In genomic region chr17:28036813-28037756, GRCm38 (mm10) we compare ENCODE assay signal across 11 mouse cellular contexts. TPM values are rescaled to one million over a fixed set of nuclear protein-coding genes. Genes with fewer than 3 reads are reported as not detected.
DNase-seq lines count a peak whose midpoint lies in the region; ATAC-seq lines count a peak whose summit lies in the region.
"Had no signal": no experiment of that assay in that cellular context is flagged by ENCODE, and none has a peak within 500 bp of the region (broad histone marks: within the 10 kb centered on the region; RNA-seq: fewer than 3 reads in every experiment).

No protein-coding gene starts in this region.

- peaks cover 9% of the 10 kb centered on the region; the same call in 1 of the 2 replicates for H3K36me3 ChIP-seq in kidney, embryonic 14.5 days (ENCODE audit: control insufficient read depth, insufficient read depth, low read length)
- peaks cover 35% of the 10 kb centered on the region for H3K36me3 ChIP-seq in embryonic facial prominence, embryonic 13.5 days
- peaks cover 7% of the 10 kb centered on the region; the same call in 1 of the 2 replicates for H3K36me3 ChIP-seq in hindbrain, embryonic 14.5 days (replicated peaks; ENCODE audit: control insufficient read depth, insufficient read depth)
- no peaks in the 10 kb centered on the region for H3K36me3 ChIP-seq in midbrain, embryonic 15.5 days (replicated peaks)

- H3K4me2 ChIP-seq in kidney, embryonic 14.5 days (replicated peaks; ENCODE audit: low read depth, low read length), result no peak overlapping the region
- H3K4me2 ChIP-seq in embryonic facial prominence, embryonic 13.5 days, result no peak overlapping the region
- H3K4me2 ChIP-seq in hindbrain, embryonic 14.5 days (replicated peaks), result no peak overlapping the region
- no peak overlapping the region for H3K4me2 ChIP-seq in midbrain, embryonic 15.5 days
- H3K4me2 ChIP-seq: kidney, embryonic 15.5 days; stomach, embryonic 15.5 days had no signal

- no peak overlapping the region for H3K9ac ChIP-seq in kidney, embryonic 14.5 days (ENCODE audit: low read depth, low read length)
- H3K9ac ChIP-seq in embryonic facial prominence, embryonic 13.5 days, result peak overlapping the region; percentile 32; the same call in 1 of the 2 replicates
- peak overlapping the region; percentile 6; the same call in 1 of the 2 replicates for H3K9ac ChIP-seq in hindbrain, embryonic 14.5 days
- H3K9ac ChIP-seq in midbrain, embryonic 15.5 days, result no peak overlapping the region
- H3K9ac ChIP-seq: kidney, embryonic 15.5 days; stomach, embryonic 15.5 days had no signal

- H3K9me3 ChIP-seq in kidney, embryonic 14.5 days (ENCODE audit: control insufficient read depth, low read length), result no peaks in the 10 kb centered on the region
- no peaks in the 10 kb centered on the region for H3K9me3 ChIP-seq in embryonic facial prominence, embryonic 13.5 days
- no peaks in the 10 kb centered on the region for H3K9me3 ChIP-seq in hindbrain, embryonic 14.5 days (ENCODE audit: control insufficient read depth, low read length)
- H3K9me3 ChIP-seq in midbrain, embryonic 15.5 days, result no peaks in the 10 kb centered on the region
- H3K9me3 ChIP-seq: G1E; kidney, embryonic 15.5 days; stomach, embryonic 15.5 days had no signal

- no peak overlapping the region for H3K27ac ChIP-seq in kidney, embryonic 14.5 days (ENCODE audit: low read depth, low read length)
- no peak overlapping the region for H3K27ac ChIP-seq in embryonic facial prominence, embryonic 13.5 days
- H3K27ac ChIP-seq in hindbrain, embryonic 14.5 days, result peak overlapping the region; percentile 71
- peak overlapping the region; percentile 64 for H3K27ac ChIP-seq in midbrain, embryonic 15.5 days
- H3K27ac ChIP-seq: kidney, embryonic 15.5 days; stomach, embryonic 15.5 days had no signal

- WGBS in kidney, embryonic 14.5 days, result 54% methylated on average over 14 of the region's 14 CpGs
- 61% methylated on average over 14 of the region's 14 CpGs for WGBS in embryonic facial prominence, embryonic 13.5 days
- WGBS in hindbrain, embryonic 14.5 days, result 41% methylated on average over 14 of the region's 14 CpGs
- 41% methylated on average over 14 of the region's 14 CpGs for WGBS in midbrain, embryonic 15.5 days

- H3K4me3 ChIP-seq in kidney, embryonic 14.5 days (ENCODE audit: low read length), result no peak overlapping the region
- no peak overlapping the region for H3K4me3 ChIP-seq in embryonic facial prominence, embryonic 13.5 days
- H3K4me3 ChIP-seq in hindbrain, embryonic 14.5 days (replicated peaks; ENCODE audit: low read length), result no peak overlapping the region
- H3K4me3 ChIP-seq in midbrain, embryonic 15.5 days, result no peak overlapping the region
- H3K4me3 ChIP-seq: kidney, embryonic 15.5 days; stomach, embryonic 15.5 days had no signal

- H3K27me3 ChIP-seq in kidney, embryonic 14.5 days (ENCODE audit: control insufficient read depth, insufficient read depth, low read length), result no peaks in the 10 kb centered on the region
- H3K27me3 ChIP-seq in embryonic facial prominence, embryonic 13.5 days, result no peaks in the 10 kb centered on the region
- no peaks in the 10 kb centered on the region for H3K27me3 ChIP-seq in hindbrain, embryonic 14.5 days (ENCODE audit: control insufficient read depth, insufficient read depth, low read length)
- no peaks in the 10 kb centered on the region for H3K27me3 ChIP-seq in midbrain, embryonic 15.5 days (replicated peaks)
- H3K27me3 ChIP-seq: kidney, embryonic 15.5 days; stomach, embryonic 15.5 days had no signal

- 0 out of 2 replicates have a peak, but pooled peaks have one; percentile 32 for ATAC-seq in kidney, embryonic 14.5 days (ENCODE audit: low FRiP score, low TSS enrichment)
- no peak for ATAC-seq in embryonic facial prominence, embryonic 13.5 days (ENCODE audit: insufficient number of reproducible peaks, insufficient read depth, low FRiP score, low TSS enrichment, low read depth)
- peak; percentile 35 for ATAC-seq in hindbrain, embryonic 14.5 days (ENCODE audit: low FRiP score)
- ATAC-seq in midbrain, embryonic 15.5 days (replicated peaks), result no peak
- no peak for ATAC-seq in megakaryocyte, adult 5-6 weeks (ENCODE audit: poor library complexity, severe bottlenecking)

- 0 out of 2 replicates have a peak, but pooled peaks cover 7% of the 10 kb centered on the region for H3K4me1 ChIP-seq in kidney, embryonic 14.5 days (ENCODE audit: control insufficient read depth, insufficient read depth, low read length)
- peaks cover 26% of the 10 kb centered on the region for H3K4me1 ChIP-seq in embryonic facial prominence, embryonic 13.5 days
- peaks cover 54% of the 10 kb centered on the region for H3K4me1 ChIP-seq in hindbrain, embryonic 14.5 days (replicated peaks; ENCODE audit: control insufficient read depth, insufficient read depth, low read length)
- H3K4me1 ChIP-seq in midbrain, embryonic 15.5 days, result peaks cover 45% of the 10 kb centered on the region

- DNase-seq in kidney, adult 18-20 months, result no peak
- no peak for DNase-seq in hindbrain, embryonic 14.5 days (ENCODE audit: low spot score)
- DNase-seq in ovary, postnatal 10 days (ENCODE audit: low spot score), result no peak
- DNase-seq in thymus, adult 18-20 months, result no peak

RNA-seq across cellular contexts. Expression of gene Tcp11, which starts 43.4 kb away (rescaled TPM):
- polyA plus RNA-seq in kidney, embryonic 14.5 days (2014; fragmentation: Nextera tagmentation; extraction: Ambion mirVana), result 4.9 and 5.8 TPM in 2 replicates
- polyA plus RNA-seq in embryonic facial prominence, embryonic 13.5 days (2015; fragmentation: Nextera tagmentation; extraction: Ambion mirVana), result 1.9 and 2.1 TPM in 2 replicates
- 0.94 and 1.6 TPM in 2 replicates for polyA plus RNA-seq in hindbrain, embryonic 14.5 days (2014; fragmentation: Nextera tagmentation; extraction: Ambion mirVana)
- polyA plus RNA-seq in midbrain, embryonic 15.5 days (2015; fragmentation: Nextera tagmentation; extraction: Ambion mirVana), result 1.9 and 2.2 TPM in 2 replicates
- 0.11 and 1.1 TPM in 2 replicates for total RNA-seq in megakaryocyte, adult 5-6 weeks (2015)
- 0.66 TPM in 1 of 2 replicates, not detected in the other for total RNA-seq in megakaryocyte, adult 5-6 weeks (2017)
- total RNA-seq: G1E had no signal
- polyA plus RNA-seq: G1E had no signal

Comparison
In these comparisons a context has a peak if more than half of its experiments do, and no peak if none do; other contexts are left out.
1. ATAC-seq: peak in kidney, embryonic 14.5 days (single experiment) and hindbrain, embryonic 14.5 days (single experiment); none in embryonic facial prominence, embryonic 13.5 days (single experiment), midbrain, embryonic 15.5 days (single experiment) and megakaryocyte, adult 5-6 weeks (single experiment).
2. H3K27ac ChIP-seq: peak in hindbrain, embryonic 14.5 days (single experiment) and midbrain, embryonic 15.5 days (single experiment); none in kidney, embryonic 14.5 days (single experiment) and embryonic facial prominence, embryonic 13.5 days (single experiment).
3. H3K9ac ChIP-seq: peak in embryonic facial prominence, embryonic 13.5 days (single experiment) and hindbrain, embryonic 14.5 days (single experiment); none in kidney, embryonic 14.5 days (single experiment) and midbrain, embryonic 15.5 days (single experiment).